ENCODE assay signal across 14 mouse cellular contexts in genomic region chr13:26457487-26458253, GRCm38 (mm10).
DNase-seq lines count a peak whose midpoint lies in the region; ATAC-seq and TF ChIP-seq lines count a peak whose summit lies in the region.
"Had no signal": no experiment of that assay in that cellular context is flagged by ENCODE, and none has a peak within 500 bp of the region (broad histone marks: within the 10 kb centered on the region; RNA-seq: fewer than 3 reads in every experiment).

No protein-coding gene starts in this region.

- no peak for ATAC-seq in hindbrain, postnatal 0 days
- ATAC-seq in hindbrain, embryonic 11.5 days (ENCODE audit: low FRiP score), result no peak
- peak; percentile 71 for ATAC-seq in kidney, embryonic 16.5 days (ENCODE audit: low FRiP score, low TSS enrichment)
- ATAC-seq: CD4-positive, CD25-positive, alpha-beta regulatory T cell, adult 4 months; forebrain, embryonic 16.5 days; inflammation-experienced regulatory T-cells, adult 6 months had no signal

- DNase-seq in hindbrain, postnatal 0 days (ENCODE audit: low spot score), result no peak
- DNase-seq in hindbrain, embryonic 11.5 days (ENCODE audit: low spot score), result no peak
- DNase-seq in 3T3-L1 (ENCODE audit: low read depth, low spot score), result peak; percentile 21
- DNase-seq in embryo, embryonic 10.5 days (ENCODE audit: low spot score), result peak; percentile 21
- DNase-seq in spleen, postnatal 4 days (ENCODE audit: low spot score in 2 of 2), result no peak
- DNase-seq in adrenal gland, adult (ENCODE audit: inconsistent age in 2 of 2, low spot score in 1 of 2), result no peak
- no peak for DNase-seq in left cerebral cortex, adult 18-20 months (ENCODE audit: low spot score in 2 of 2)
- DNase-seq: cerebellum, adult 9-10 months; liver, embryonic 13.5 days had no signal

- no peaks in the 10 kb centered on the region for H3K27me3 ChIP-seq in hindbrain, postnatal 0 days (ENCODE audit: insufficient read depth, low read length)
- no peaks in the 10 kb centered on the region for H3K27me3 ChIP-seq in hindbrain, embryonic 11.5 days (ENCODE audit: control insufficient read depth, insufficient read depth, low read length)
- H3K27me3 ChIP-seq in kidney, embryonic 16.5 days (ENCODE audit: insufficient read depth, low read length), result no peaks in the 10 kb centered on the region
- H3K27me3 ChIP-seq: liver, embryonic 13.5 days had no signal

- TF ChIP-seq CTCF in hindbrain, postnatal 0 days (IDR thresholded peaks at IDR 0.05; ENCODE audit: low read depth), result peak; percentile 39

- no peaks in the 10 kb centered on the region for H3K36me3 ChIP-seq in hindbrain, postnatal 0 days (ENCODE audit: insufficient read depth, low read length)
- no peaks in the 10 kb centered on the region for H3K36me3 ChIP-seq in hindbrain, embryonic 11.5 days (ENCODE audit: control insufficient read depth, insufficient read depth, low read length)
- H3K36me3 ChIP-seq in kidney, embryonic 16.5 days (ENCODE audit: insufficient read depth, low read length), result no peaks in the 10 kb centered on the region
- H3K36me3 ChIP-seq: liver, embryonic 13.5 days had no signal

- no peaks in the 10 kb centered on the region for H3K9me3 ChIP-seq in hindbrain, postnatal 0 days (ENCODE audit: low read length)
- no peaks in the 10 kb centered on the region for H3K9me3 ChIP-seq in hindbrain, embryonic 11.5 days (ENCODE audit: control insufficient read depth, low read length)
- H3K9me3 ChIP-seq in kidney, embryonic 16.5 days (ENCODE audit: low read length), result no peaks in the 10 kb centered on the region
- H3K9me3 ChIP-seq: liver, embryonic 13.5 days had no signal

- H3K4me3 ChIP-seq in hindbrain, postnatal 0 days (ENCODE audit: low read length), result no peak overlapping the region
- no peak overlapping the region for H3K4me3 ChIP-seq in hindbrain, embryonic 11.5 days (ENCODE audit: low read depth, low read length)
- no peak overlapping the region for H3K4me3 ChIP-seq in kidney, embryonic 16.5 days (ENCODE audit: low read length)
- H3K4me3 ChIP-seq: liver, embryonic 13.5 days; myocyte had no signal

- no peak overlapping the region for H3K4me2 ChIP-seq in hindbrain, postnatal 0 days (ENCODE audit: low read depth, low read length)
- H3K4me2 ChIP-seq in hindbrain, embryonic 11.5 days (replicated peaks; ENCODE audit: low read depth, low read length), result no peak overlapping the region
- no peak overlapping the region for H3K4me2 ChIP-seq in kidney, embryonic 16.5 days (replicated peaks; ENCODE audit: low read depth, low read length)
- H3K4me2 ChIP-seq: liver, embryonic 13.5 days had no signal

- no peak overlapping the region for H3K9ac ChIP-seq in hindbrain, postnatal 0 days (replicated peaks; ENCODE audit: low read length)
- no peak overlapping the region for H3K9ac ChIP-seq in hindbrain, embryonic 11.5 days (ENCODE audit: low read depth, low read length)
- H3K9ac ChIP-seq in kidney, embryonic 16.5 days (replicated peaks; ENCODE audit: low read length), result no peak overlapping the region
- H3K9ac ChIP-seq: liver, embryonic 13.5 days had no signal

- 77% methylated on average over 4 of the region's 4 CpGs for WGBS in hindbrain, postnatal 0 days
- WGBS in hindbrain, embryonic 11.5 days, result 85% methylated on average over 4 of the region's 4 CpGs
- WGBS in kidney, embryonic 16.5 days, result 53% methylated on average over 4 of the region's 4 CpGs

- no peak overlapping the region for H3K27ac ChIP-seq in hindbrain, postnatal 0 days
- H3K27ac ChIP-seq in hindbrain, embryonic 11.5 days (ENCODE audit: low read depth, low read length), result no peak overlapping the region
- H3K27ac ChIP-seq in kidney, embryonic 16.5 days (ENCODE audit: low read length), result no peak overlapping the region
- H3K27ac ChIP-seq: liver, embryonic 13.5 days had no signal

- no peaks in the 10 kb centered on the region for H3K4me1 ChIP-seq in hindbrain, postnatal 0 days (ENCODE audit: insufficient read depth, low read length)
- H3K4me1 ChIP-seq in hindbrain, embryonic 11.5 days (replicated peaks; ENCODE audit: control insufficient read depth, insufficient read depth, low read length), result no peaks in the 10 kb centered on the region
- H3K4me1 ChIP-seq in kidney, embryonic 16.5 days (ENCODE audit: insufficient read depth, low read length), result 0 out of 2 replicates have a peak, but pooled peaks cover 2% of the 10 kb centered on the region
- H3K4me1 ChIP-seq: liver, embryonic 13.5 days had no signal

Comparison
In these comparisons a context has a peak if more than half of its experiments do, and no peak if none do; other contexts are left out.
1. DNase-seq: peak in 3T3-L1 (single experiment) and embryo, embryonic 10.5 days (single experiment); none in hindbrain, postnatal 0 days (single experiment), hindbrain, embryonic 11.5 days (single experiment), spleen, postnatal 4 days (0 of 2), adrenal gland, adult (0 of 2) and left cerebral cortex, adult 18-20 months (0 of 2).